Mouse (Mus musculus): ENCODE measurements around the gene Gm960. TPM values are rescaled to one million over a fixed set of nuclear protein-coding genes. Genes with fewer than 3 reads are reported as not detected.

Gene Gm960
- polyA plus RNA-seq, 1 experiment from 2014 or later = 2.3 TPM

GRCm38 (mm10) chr19:4615151-4616093 is 83.0 kb downstream of the Gm960 start, which contains the start of gene Lrfn4:
Gene Lrfn4, minus strand, starts transcription at chr19:4615667.
- H3K9ac ChIP-seq (ENCODE audit: low read length) = peak within 1 kb of the TSS; percentile 96
- H3K27ac ChIP-seq (ENCODE audit: low read depth, low read length) = peak within 1 kb of the TSS; percentile 78
- H3K4me1 ChIP-seq (ENCODE audit: control insufficient read depth, insufficient read depth, low read length) = peaks cover 12% of the 10 kb centered on the region
- ATAC-seq (ENCODE audit: low FRiP score) (peak; percentile 94), DNase-seq (ENCODE audit: low spot score, missing footprints) (peak; percentile 98)
- H3K36me3 ChIP-seq (ENCODE audit: control insufficient read depth, insufficient read depth, low read length) = peaks cover 9% of the 10 kb centered on the region
- peak within 1 kb of the TSS; percentile 92 for H3K4me3 ChIP-seq (ENCODE audit: low read depth, low read length)
- peak within 1 kb of the TSS; percentile 79 for H3K4me2 ChIP-seq
- peaks cover 2% of the 10 kb centered on the region; the same call in 1 of the 2 replicates for H3K27me3 ChIP-seq (ENCODE audit: control insufficient read depth, insufficient read depth, low read length)
- no peaks in the 10 kb centered on the region for H3K9me3 ChIP-seq (ENCODE audit: control insufficient read depth, low read length)
- under 1% methylated on average over 69 of the region's 87 CpGs for WGBS

DNA sequence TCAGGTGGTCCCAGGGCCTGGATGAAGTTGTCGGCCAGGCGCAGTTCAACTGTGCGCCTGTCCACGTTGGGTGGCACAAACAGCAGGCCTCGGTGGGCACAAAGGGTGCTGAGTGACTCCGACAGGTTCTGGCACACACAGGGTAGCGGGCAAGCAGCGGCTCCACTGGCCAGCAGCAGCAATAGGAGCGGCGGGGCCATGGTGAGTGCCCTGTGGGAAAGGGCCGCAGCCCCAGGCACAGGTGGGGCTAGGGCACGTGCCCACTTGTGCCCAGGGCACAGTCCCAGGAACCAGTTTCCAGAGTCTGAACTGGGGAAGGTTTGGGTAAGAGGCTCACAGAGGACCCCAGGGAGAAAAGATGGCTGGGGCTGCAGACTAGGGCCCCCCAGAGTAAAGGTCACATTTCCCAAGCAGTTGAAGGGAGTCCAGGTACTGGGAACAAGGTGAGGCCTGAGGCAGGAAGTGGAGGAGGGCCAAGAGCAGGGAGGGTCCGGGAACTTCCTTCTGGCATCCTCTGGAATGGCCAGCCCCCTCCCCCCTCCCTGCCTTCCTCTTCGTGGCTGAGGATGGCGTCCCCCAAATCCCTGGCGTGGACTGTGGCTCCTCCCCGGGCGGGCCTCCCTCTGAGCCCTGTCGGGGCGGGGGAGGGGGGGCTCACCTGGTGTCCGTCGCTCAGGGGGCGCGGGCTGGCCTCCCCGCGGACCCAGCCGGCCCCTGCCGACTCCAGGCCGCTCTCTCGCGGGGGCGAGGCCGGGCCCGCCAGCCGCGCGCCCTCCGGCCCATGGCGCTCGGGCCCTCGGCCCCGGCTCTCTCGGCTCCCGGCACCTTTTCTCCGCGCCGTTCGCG is 83.9 kb downstream of the Gm960 start:
- Histone ChIP-seq H3K4me3 (ENCODE audit: low read depth, low read length) (peak overlapping the region; percentile 92), H3K36me3 (ENCODE audit: control insufficient read depth, insufficient read depth, low read length) (peaks cover 9% of the 10 kb centered on the region), H3K4me1 (ENCODE audit: control insufficient read depth, insufficient read depth, low read length) (peaks cover 12% of the 10 kb centered on the region), H3K4me2 (peak overlapping the region; percentile 79), H3K9me3 (ENCODE audit: control insufficient read depth, low read length) (no peaks in the 10 kb centered on the region), H3K27ac (ENCODE audit: low read depth, low read length) (peak overlapping the region; percentile 78), H3K9ac (ENCODE audit: low read length) (peak overlapping the region; percentile 96), H3K27me3 (ENCODE audit: control insufficient read depth, insufficient read depth, low read length) (peaks cover 2% of the 10 kb centered on the region; the same call in 1 of the 2 replicates)
- WGBS = 30% methylated on average over 31 of the region's 49 CpGs
- DNase-seq (ENCODE audit: low spot score, missing footprints) (peak; percentile 92), ATAC-seq (ENCODE audit: low FRiP score) (peak; percentile 15)

DNA sequence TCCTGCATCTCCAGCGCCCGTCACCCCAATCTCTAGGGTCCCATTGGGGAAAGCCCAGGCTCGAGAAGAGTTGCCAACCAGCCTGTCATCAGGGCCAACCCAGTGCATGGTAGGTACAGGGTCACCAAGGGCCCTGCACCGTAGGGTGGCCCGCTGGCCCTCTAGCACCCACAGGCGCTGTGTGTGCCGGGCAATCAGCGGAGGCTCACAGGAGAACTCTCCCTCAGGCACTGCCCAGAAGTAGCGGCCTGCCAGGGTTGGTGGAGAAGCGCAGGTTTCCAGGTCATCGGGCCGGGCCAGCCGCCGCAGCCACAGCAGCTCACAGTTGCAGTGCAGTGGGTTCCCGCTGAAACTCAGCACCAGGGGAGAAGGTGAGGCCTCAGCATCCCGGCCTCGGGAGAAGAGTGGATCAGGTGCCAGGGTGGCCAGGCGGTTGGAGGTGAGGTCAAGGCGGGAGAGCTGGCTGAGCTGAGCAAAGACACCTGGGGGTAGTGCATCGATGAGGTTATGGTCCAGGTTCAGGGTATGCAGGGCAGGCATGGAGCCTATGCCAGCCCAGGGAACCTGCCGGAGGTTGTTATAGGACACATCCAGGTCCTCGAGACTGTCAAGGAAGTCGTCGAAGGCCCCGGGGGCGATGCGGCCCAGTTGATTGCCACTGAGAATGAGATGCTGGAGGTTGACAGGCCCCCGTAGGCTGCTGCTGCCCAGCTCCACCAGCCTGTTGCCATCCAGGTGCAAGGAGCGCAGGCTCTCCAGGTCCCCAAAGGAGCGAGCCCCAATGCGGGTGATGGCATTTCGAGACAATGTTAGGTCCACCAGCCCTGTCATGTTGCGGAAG is 84.8 kb downstream of the Gm960 start:
- peaks cover 9% of the 10 kb centered on the region for H3K36me3 ChIP-seq (ENCODE audit: control insufficient read depth, insufficient read depth, low read length)
- peaks cover 2% of the 10 kb centered on the region; the same call in 1 of the 2 replicates for H3K27me3 ChIP-seq (ENCODE audit: control insufficient read depth, insufficient read depth, low read length)
- WGBS = 90% methylated on average over 33 of the region's 33 CpGs
- H3K27ac ChIP-seq (ENCODE audit: low read depth, low read length) = no peak overlapping the region
- ATAC-seq (ENCODE audit: low FRiP score) (no peak), DNase-seq (ENCODE audit: low spot score, missing footprints) (no peak)
- H3K4me2 ChIP-seq = no peak overlapping the region; the same call in 1 of the 2 replicates
- no peak overlapping the region for H3K4me3 ChIP-seq (ENCODE audit: low read depth, low read length)
- H3K9ac ChIP-seq (ENCODE audit: low read length) = no peak overlapping the region; the same call in 1 of the 2 replicates
- no peaks in the 10 kb centered on the region for H3K9me3 ChIP-seq (ENCODE audit: control insufficient read depth, low read length)
- H3K4me1 ChIP-seq (ENCODE audit: control insufficient read depth, insufficient read depth, low read length) = peaks cover 12% of the 10 kb centered on the region

DNA sequence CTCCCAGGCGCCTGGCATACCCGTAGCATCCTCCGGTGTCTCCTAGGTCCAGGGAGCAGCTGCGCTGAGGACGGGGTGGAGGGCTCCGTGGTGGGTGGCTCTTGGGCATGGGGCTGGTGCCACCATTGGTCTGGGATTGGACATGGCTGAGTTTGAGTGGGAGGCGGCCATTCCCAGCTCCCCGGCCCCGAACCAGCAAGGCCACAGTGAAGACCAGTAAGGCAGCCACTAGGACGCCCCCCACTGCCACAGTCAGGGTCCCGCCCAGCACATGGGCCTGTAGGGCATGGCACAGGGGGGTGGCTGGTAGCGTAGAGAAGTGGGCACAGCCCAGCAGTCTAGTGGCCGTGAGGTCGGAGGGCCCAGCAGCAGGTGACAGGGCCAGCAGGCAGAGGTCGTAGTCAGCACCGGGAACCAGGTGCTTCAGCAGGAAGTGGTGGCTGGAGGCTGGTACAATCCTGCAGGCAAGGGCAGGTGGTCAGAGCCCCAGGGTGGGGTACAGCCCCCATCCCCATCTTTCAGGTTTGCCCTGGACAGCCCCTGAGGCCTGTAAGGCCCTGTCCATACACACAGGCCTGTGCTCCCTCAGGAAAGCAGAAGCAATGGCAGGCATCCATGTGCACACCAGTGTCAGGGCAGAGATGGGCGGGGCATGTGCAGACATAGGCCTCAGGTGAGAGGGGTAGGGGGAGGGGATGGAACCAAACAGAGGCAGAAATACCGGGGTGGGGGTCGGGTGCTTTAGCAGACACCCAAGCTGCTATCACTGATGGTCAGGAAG is 86.1 kb downstream of the Gm960 start:
- Histone ChIP-seq H3K27me3 (ENCODE audit: control insufficient read depth, insufficient read depth, low read length) (peaks cover 2% of the 10 kb centered on the region; the same call in 1 of the 2 replicates), H3K9ac (ENCODE audit: low read length) (no peak overlapping the region), H3K9me3 (ENCODE audit: control insufficient read depth, low read length) (no peaks in the 10 kb centered on the region), H3K27ac (ENCODE audit: low read depth, low read length) (no peak overlapping the region), H3K36me3 (ENCODE audit: control insufficient read depth, insufficient read depth, low read length) (peaks cover 9% of the 10 kb centered on the region), H3K4me2 (no peak overlapping the region), H3K4me1 (ENCODE audit: control insufficient read depth, insufficient read depth, low read length) (peaks cover 12% of the 10 kb centered on the region), H3K4me3 (ENCODE audit: low read depth, low read length) (no peak overlapping the region)
- DNase-seq (ENCODE audit: low spot score, missing footprints) (no peak), ATAC-seq (ENCODE audit: low FRiP score) (no peak)
- 90% methylated on average over 19 of the region's 19 CpGs for WGBS

DNA sequence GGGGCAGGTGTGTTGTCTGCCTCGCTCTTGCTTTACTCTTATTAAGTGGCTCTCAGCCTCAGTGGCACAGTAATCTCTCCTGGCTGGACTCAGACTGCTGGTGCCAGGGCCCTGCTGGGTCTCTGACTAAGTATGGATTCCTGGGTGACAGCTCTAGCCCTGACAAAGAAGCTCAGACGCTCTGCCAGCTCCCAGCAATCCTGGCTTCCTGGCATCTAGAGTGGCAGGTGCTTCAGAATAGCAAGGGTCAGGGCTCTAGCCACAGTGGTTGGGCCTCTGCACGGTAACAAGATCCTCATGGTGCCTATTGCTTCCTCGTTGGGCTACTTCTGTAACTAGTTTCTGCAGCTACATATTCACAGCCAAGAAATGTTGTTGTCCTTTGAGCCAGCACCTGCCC is 88.4 kb downstream of the Gm960 start:
- Histone ChIP-seq H3K9ac (ENCODE audit: low read length) (no peak overlapping the region), H3K36me3 (ENCODE audit: control insufficient read depth, insufficient read depth, low read length) (peaks cover 9% of the 10 kb centered on the region)
- ATAC-seq (ENCODE audit: low FRiP score) = no peak

DNA sequence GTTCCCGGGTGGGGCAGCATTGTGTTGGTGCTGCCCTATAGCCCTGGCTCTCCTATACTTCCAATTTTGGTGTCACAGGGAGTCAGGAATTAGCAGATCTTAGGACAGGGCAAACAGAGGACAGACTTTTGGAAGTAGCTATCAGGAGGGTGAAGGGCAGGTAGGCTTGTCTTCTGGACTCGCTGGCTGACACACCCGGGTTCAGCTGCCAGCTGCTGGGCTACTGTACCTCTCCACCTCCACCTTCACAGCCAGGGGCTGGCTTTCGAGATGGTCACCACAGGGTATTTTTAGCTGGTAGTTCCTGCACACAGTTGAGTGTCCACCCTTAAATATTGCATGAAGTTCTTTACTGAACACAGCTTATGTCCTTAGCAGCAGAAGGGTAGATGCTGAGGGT is 90.0 kb downstream of the Gm960 start:
- DNase-seq (ENCODE audit: low spot score, missing footprints) (no peak), ATAC-seq (ENCODE audit: low FRiP score) (no peak)
- no peak overlapping the region for H3K4me2 ChIP-seq
- no peaks in the 10 kb centered on the region for H3K9me3 ChIP-seq (ENCODE audit: control insufficient read depth, low read length)
- 90% methylated on average over 4 of the region's 4 CpGs for WGBS
- H3K9ac ChIP-seq (ENCODE audit: low read length) = no peak overlapping the region
- H3K36me3 ChIP-seq (ENCODE audit: control insufficient read depth, insufficient read depth, low read length) = peaks cover 7% of the 10 kb centered on the region
- no peaks in the 10 kb centered on the region for H3K27me3 ChIP-seq (ENCODE audit: control insufficient read depth, insufficient read depth, low read length)
- 0 out of 2 replicates have a peak, but pooled peaks cover under 1% of the 10 kb centered on the region for H3K4me1 ChIP-seq (ENCODE audit: control insufficient read depth, insufficient read depth, low read length)
- H3K4me3 ChIP-seq (ENCODE audit: low read depth, low read length) = no peak overlapping the region
- no peak overlapping the region for H3K27ac ChIP-seq (ENCODE audit: low read depth, low read length)

More for the DNA sequence above, 88.4 kb downstream of the Gm960 start:
- H3K4me2 ChIP-seq = no peak overlapping the region
- H3K27ac ChIP-seq (ENCODE audit: low read depth, low read length) = no peak overlapping the region
- 72% methylated on average over 4 of the region's 4 CpGs for WGBS
- no peak for DNase-seq (ENCODE audit: low spot score, missing footprints)
- no peak overlapping the region for H3K4me3 ChIP-seq (ENCODE audit: low read depth, low read length)
- H3K4me1 ChIP-seq (ENCODE audit: control insufficient read depth, insufficient read depth, low read length) = peaks cover 9% of the 10 kb centered on the region
- H3K27me3 ChIP-seq (ENCODE audit: control insufficient read depth, insufficient read depth, low read length) = no peaks in the 10 kb centered on the region
- no peaks in the 10 kb centered on the region for H3K9me3 ChIP-seq (ENCODE audit: control insufficient read depth, low read length)

DNA sequence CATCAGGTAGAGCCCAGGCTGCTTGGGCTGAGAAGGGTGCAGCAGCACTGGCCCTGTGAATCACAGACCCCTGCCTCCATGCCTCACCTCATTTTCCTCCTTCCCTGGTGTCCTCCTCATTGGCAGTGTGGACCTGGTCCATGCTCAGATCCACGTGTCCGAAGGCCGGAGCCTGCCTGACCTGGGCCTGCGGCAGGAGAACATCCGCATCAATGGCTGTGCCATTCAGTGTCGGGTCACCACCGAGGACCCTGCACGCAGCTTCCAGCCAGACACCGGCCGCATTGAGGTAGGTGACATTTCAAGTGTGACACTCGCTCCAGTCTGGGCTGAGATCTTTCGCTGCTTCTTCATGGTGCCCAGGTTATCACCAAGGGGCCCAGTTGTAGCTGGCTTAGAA is 91.1 kb downstream of the Gm960 start:
- Histone ChIP-seq H3K4me1 (ENCODE audit: control insufficient read depth, insufficient read depth, low read length) (no peaks in the 10 kb centered on the region), H3K4me3 (ENCODE audit: low read depth, low read length) (no peak overlapping the region), H3K4me2 (no peak overlapping the region), H3K9ac (ENCODE audit: low read length) (no peak overlapping the region), H3K9me3 (ENCODE audit: control insufficient read depth, low read length) (no peaks in the 10 kb centered on the region), H3K27ac (ENCODE audit: low read depth, low read length) (no peak overlapping the region), H3K27me3 (ENCODE audit: control insufficient read depth, insufficient read depth, low read length) (no peaks in the 10 kb centered on the region), H3K36me3 (ENCODE audit: control insufficient read depth, insufficient read depth, low read length) (peaks cover 2% of the 10 kb centered on the region; the same call in 1 of the 2 replicates)
- DNase-seq (ENCODE audit: low spot score, missing footprints) (no peak), ATAC-seq (ENCODE audit: low FRiP score) (no peak)
- WGBS = 89% methylated on average over 12 of the region's 12 CpGs

GRCm38 (mm10) chr19:4605654-4606053 is 92.8 kb downstream of the Gm960 start:
- WGBS = 89% methylated on average over 4 of the region's 4 CpGs
- Histone ChIP-seq H3K36me3 (ENCODE audit: control insufficient read depth, insufficient read depth, low read length) (no peaks in the 10 kb centered on the region), H3K27ac (ENCODE audit: low read depth, low read length) (no peak overlapping the region), H3K4me2 (no peak overlapping the region), H3K9ac (ENCODE audit: low read length) (no peak overlapping the region), H3K4me1 (ENCODE audit: control insufficient read depth, insufficient read depth, low read length) (no peaks in the 10 kb centered on the region), H3K9me3 (ENCODE audit: control insufficient read depth, low read length) (no peaks in the 10 kb centered on the region), H3K4me3 (ENCODE audit: low read depth, low read length) (no peak overlapping the region), H3K27me3 (ENCODE audit: control insufficient read depth, insufficient read depth, low read length) (no peaks in the 10 kb centered on the region)
- no peak for DNase-seq (ENCODE audit: low spot score, missing footprints)
- ATAC-seq (ENCODE audit: low FRiP score) = no peak
